Mouse (Mus musculus) 3134 (cell line): ENCODE measurements at regions not wholly inside any gene's neighbourhood (a gene's known extent, or its start where the extent isn't known, plus 50 kb on each side); places are given as distances from the start of the nearest gene placed in this dataset.
A peak's percentile ranks its signal among the peaks of the same experiment; 100 is the strongest.

ENCODE experiments used
- DNase-seq: peaks from one replicate; pipeline ENCODE4 v3.0.0-alpha.2; 2011; ENCODE audit warnings: low spot score; ENCODE audit not compliant: insufficient read length; ENCODE audit errors: extremely low read depth

- peak; percentile 13 for DNase-seq
Observed at GRCm38 (mm10) chr4:54027565-54028237, 201.9 kb downstream of the Tmem38b start.

- DNase-seq, result no peak
Observed at GRCm38 (mm10) chr4:54045258-54046029, 219.6 kb downstream of the Tmem38b start.

DNA sequence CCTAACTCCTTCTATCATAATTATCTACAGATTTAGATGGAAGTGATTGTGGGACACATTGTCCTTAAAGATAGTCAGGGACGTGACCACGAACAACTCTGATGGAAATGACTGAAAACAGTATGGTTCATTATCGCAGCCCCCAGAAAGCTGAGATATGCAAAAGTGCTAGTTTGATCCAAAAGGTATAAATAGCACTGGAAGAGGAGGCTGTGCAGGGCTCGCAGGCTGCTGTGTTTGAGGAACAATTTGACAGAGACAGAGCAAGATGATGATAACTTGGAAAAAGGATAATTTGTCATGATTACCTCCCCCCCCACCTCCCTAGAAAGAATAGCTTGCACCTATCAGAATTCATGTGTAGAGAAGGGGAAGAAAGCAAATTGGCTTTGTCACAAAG lies 238.5 kb downstream of the Tmem38b start:
- DNase-seq, result no peak

- DNase-seq, result no peak
Observed at GRCm38 (mm10) chr4:54071951-54072350, 246.1 kb downstream of the Tmem38b start.

- DNase-seq, result no peak
Observed at GRCm38 (mm10) chr4:54072482-54072881, 246.6 kb downstream of the Tmem38b start.

- DNase-seq, result no peak
Observed at GRCm38 (mm10) chr4:54072932-54073331, 247.1 kb downstream of the Tmem38b start.

DNA sequence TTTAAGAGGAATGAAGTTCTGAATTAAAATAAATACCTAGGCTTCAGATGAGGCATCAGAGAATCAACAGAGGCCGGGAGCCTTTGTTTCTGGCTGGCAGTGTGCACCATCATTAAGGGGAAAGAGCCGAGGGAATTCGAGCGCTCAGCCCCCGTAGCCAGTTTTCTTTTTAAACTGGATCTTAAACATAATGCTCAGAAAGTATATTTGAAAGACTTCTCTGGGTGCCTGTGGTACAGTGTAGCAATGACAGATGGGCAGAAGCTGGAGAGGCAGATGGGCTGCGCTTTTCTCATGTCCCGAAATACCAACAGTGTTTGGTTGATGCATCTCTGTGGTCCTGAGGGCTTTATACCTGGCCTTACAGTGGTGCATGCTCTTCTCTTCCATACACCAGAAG lies 247.6 kb downstream of the Tmem38b start:
- DNase-seq, result no peak

DNA sequence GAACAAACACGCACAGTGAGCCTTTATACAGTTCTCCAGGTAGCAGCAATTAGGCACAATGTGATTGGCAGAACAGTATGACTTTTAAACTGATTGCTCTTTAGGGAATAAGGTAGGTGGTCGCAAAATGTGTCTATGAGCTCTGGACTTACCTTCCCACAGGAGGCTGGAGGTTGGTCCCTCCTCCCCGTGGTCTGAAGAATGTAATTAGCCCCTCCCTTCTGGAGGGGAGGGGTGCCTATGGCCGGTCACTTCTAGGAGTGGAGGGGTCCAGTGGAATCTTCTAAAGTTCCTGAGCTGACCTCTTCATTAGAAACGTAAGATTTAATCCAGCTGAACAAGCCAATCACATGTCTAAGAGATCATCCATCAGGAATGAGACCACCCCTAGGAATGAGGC lies 248.4 kb downstream of the Tmem38b start:
- no peak for DNase-seq

DNA sequence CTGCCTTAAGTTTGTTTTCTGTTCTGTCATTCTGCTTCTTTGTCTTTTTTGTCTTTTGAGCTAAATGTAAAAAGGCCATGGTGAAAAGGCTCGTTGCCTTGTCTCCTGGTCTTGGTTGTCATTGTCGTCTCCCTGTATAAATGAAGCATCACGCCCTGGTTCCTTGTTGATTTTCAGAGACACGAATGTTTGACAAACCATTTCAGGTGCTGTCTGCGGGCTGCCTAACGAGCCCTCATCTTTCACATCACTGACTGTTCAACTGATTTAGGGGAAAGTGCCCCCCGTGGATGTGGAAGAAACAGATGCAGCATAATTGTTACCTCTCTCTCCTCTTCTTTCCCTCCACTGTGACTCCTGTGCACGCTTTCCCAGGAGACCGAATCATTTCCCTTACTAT lies 254.7 kb downstream of the Tmem38b start:
- DNase-seq, result no peak

- no peak for DNase-seq
Observed at GRCm38 (mm10) chr4:54081411-54081810, 255.6 kb downstream of the Tmem38b start.

GRCm38 (mm10) chr4:54084747-54085146 lies 258.9 kb downstream of the Tmem38b start:
- DNase-seq, result no peak

DNA sequence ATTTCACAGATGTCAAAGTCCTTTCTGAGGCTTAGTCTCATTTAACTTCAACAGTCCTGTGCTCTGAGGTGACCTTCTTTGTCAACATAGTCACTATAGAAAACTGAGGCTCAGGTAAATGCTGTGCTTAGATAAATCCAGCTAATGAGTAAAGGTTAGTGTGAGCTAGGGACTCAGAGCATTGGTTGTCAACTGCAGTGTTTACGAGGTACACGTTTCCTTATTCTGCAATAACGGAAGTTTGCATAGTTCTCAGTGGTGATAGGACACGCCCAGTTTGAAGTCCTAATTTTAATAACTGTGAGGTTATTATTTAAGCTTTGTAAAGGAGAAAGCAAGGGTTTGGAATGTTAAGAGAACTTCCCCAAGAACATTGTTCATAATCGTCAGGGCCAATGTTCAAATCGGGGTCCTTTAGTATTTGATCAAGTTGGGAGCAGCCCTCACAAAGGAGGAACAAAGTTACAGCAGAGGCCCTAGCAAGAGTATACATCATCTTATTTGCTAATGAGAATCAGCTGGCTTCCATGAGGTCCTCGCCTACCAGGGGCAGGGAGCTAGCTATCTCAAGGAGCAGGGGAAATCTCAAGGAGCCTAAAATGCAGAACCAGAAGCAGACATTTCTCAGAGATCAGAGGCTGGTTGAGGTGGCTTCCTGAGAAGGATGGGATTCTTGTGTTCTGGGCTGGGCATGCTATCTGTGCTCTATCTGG lies 268.6 kb downstream of the Tmem38b start:
- no peak for DNase-seq

DNA sequence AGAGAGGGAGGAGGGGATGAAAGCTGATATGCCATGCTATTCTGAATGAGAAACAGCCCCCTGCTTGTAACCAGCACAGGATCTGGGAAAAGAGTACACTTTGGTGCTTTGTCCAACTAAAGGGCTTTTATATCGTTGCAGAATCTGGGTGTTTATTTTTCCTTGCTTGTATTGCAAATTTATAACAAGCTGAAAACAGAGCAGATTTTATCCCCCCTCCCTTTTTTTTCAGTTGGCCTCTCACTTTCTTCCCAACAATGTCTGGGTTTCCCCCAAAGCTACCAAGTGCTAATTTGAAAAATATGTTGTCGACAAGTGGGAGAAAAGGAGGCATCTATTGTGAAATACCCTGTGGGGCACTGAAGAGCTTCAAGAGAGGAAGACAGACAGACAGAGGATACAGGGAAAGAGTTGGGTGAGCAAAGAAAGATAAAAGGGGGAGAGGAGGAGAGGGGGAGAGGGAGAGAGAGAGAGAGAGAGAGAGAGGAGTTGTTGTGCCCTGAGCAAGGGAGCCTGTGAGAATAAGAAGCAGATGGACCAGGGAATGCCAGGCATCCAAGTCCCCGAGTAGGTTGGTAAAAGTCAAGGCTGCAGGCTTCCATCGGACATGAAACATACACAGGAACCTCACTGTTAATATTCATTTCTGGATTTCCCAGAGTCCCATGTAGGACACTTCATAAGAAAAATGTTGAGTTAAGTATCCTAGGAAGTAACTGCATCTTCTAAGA lies 269.5 kb downstream of the Tmem38b start:
- DNase-seq, result no peak

DNA sequence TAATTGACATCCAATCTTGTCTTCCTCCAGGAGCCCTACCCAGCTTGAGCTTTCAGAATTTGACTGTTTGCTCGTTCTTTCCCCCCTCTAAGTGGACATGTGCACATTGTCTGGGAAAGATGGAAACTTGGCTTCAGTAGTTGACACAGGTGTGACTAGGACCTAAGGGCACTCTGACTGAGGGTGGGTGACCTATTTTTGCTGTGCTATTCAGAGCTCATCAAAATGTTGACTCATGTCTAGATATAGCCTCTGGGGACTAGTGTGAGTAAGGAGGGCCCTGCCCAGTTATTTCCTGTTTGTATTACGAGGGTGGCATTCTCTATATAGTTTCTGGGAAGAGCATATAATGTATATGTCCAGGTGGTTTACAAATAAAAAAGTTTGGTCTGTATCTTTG lies 271.7 kb downstream of the Tmem38b start:
- peak; percentile 6 for DNase-seq

- DNase-seq, result no peak
Observed at GRCm38 (mm10) chr4:54100282-54100681, 274.4 kb downstream of the Tmem38b start.

- DNase-seq, result no peak
Observed at GRCm38 (mm10) chr4:54106976-54107375, 281.1 kb downstream of the Tmem38b start.

- no peak for DNase-seq
Observed at GRCm38 (mm10) chr4:54116310-54116709, 290.5 kb downstream of the Tmem38b start.

DNA sequence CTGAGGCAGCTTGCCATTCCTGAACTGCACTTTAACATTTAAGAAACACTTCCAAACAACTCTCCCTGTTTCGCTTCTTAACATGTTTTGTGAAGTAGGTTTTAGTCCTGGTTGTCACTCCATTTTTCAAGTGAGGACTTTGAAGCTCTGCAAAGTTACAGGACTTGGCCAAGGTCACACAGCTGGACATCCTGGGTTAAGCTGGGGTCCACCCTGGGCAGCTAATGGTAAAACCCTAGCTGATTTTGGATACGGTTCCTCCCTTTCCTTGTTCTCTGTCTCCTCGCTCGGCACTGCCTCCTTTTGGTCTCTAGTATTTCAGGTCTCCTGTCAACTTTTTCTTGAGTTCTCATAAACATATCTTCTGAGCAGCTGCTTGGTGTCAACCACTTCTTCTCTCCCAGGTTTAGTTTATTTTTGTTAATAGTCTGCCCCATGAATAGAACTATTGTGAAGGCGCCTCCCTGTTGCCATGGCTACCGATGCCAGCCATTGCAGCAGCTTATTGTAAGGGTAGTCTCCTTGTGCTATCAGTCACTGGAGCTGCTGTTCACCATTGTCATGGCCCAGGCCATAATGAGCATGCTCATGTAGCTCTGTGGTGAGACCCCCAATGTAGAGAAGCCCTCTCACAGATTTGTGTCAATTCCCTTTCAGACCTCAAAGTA lies 292.5 kb downstream of the Tmem38b start:
- DNase-seq, result no peak

- DNase-seq, result no peak
Observed at GRCm38 (mm10) chr4:54128717-54129698, 303.2 kb downstream of the Tmem38b start.
